Mouse (Mus musculus) MEL (cell line): ENCODE results near the gene E130309D02Rik. TPM values are rescaled to one million over a fixed set of nuclear protein-coding genes. Genes with fewer than 3 reads are reported as not detected.

Experiments used
- DNase-seq: peaks from one replicate; pipeline ENCODE4 v3.0.0; 2011; ENCODE audit warnings: low read depth, low spot score
- H3K27ac ChIP-seq: 2 replicates; pipeline ENCODE4 v1.5.1; 2012; ENCODE audit warnings: low read depth, mild to moderate bottlenecking, control low read depth, low read length, moderate library complexity; ENCODE audit not compliant: control insufficient read depth
- H3K27me3 ChIP-seq, 2 experiments: fragments of 150-350 bp in 1 of 2; sonication (generic) in 1 of 2; 2 replicates each; pipeline ENCODE4 v1.6.1; 2012; ENCODE audit warnings: low read length in 2 of 2, mild to moderate bottlenecking in 2 of 2, improper control_type of control experiment in 1 of 2, moderate library complexity in 1 of 2; ENCODE audit not compliant: insufficient read depth in 2 of 2, control insufficient read depth in 1 of 2
- H3K36me3 ChIP-seq, 2 experiments: 2 replicates each; pipeline ENCODE4 v1.6.1; 2012 to 2014; ENCODE audit warnings: low read length in 2 of 2, improper control_type of control experiment in 1 of 2, inconsistent platforms in 1 of 2, mild to moderate bottlenecking in 1 of 2; ENCODE audit not compliant: insufficient read depth in 2 of 2, control insufficient read depth in 1 of 2
- H3K4me1 ChIP-seq, 2 experiments: fragments of 150-350 bp in 1 of 2; sonication (generic) in 1 of 2; 2 replicates each; pipeline ENCODE4 v1.6.1; 2012; ENCODE audit warnings: low read length in 2 of 2, improper control_type of control experiment in 1 of 2, mild to moderate bottlenecking in 1 of 2; ENCODE audit not compliant: insufficient read depth in 2 of 2, control insufficient read depth in 1 of 2
- H3K4me3 ChIP-seq, 2 experiments: fragments of 150-350 bp in 1 of 2; sonication (generic) in 1 of 2; 2 replicates each; pipeline ENCODE4 v1.5.1; 2012; ENCODE audit warnings: low read depth in 2 of 2, low read length in 2 of 2, mild to moderate bottlenecking in 2 of 2, moderate library complexity in 2 of 2, control low read depth in 1 of 2, improper control_type of control experiment in 1 of 2; ENCODE audit not compliant: control insufficient read depth in 1 of 2, insufficient read depth in 1 of 2
- H3K79me2 ChIP-seq: 2 replicates; pipeline ENCODE4 v1.6.1; 2012; ENCODE audit warnings: mild to moderate bottlenecking, low read length, moderate library complexity; ENCODE audit not compliant: control insufficient read depth, poor library complexity, insufficient read depth
- H3K9ac ChIP-seq: 2 replicates; pipeline ENCODE4 v1.6.1; 2012; ENCODE audit warnings: low read depth, mild to moderate bottlenecking, control low read depth, low read length, moderate library complexity; ENCODE audit not compliant: control insufficient read depth, poor library complexity, severe bottlenecking
- H3K9me3 ChIP-seq: fragments of 150-350 bp; sonication (generic); replicated peaks from 2 replicates; pipeline ENCODE4 v1.6.1; 2012; ENCODE audit warnings: mild to moderate bottlenecking, low read length, improper control_type of control experiment, moderate library complexity; ENCODE audit not compliant: insufficient read depth
- CHD1 ChIP-seq: IDR thresholded peaks from 2 replicates; pipeline ENCODE4 v1.6.1; 2012; ENCODE audit warnings: low read depth, mild to moderate bottlenecking, inconsistent platforms, low read length, improper control_type of control experiment
- CTCF ChIP-seq, 3 experiments: IDR thresholded peaks in 2 of 3; conservative IDR thresholded peaks in 1 of 3; 2 replicates each; pipeline ENCODE4 v1.5.1; 2011 to 2012; ENCODE audit warnings: low read length in 3 of 3, low read depth in 2 of 3, mild to moderate bottlenecking in 2 of 3, improper control_type of control experiment in 1 of 3, inconsistent platforms in 1 of 3, mixed read lengths in 1 of 3, moderate library complexity in 1 of 3; ENCODE audit not compliant: control insufficient read depth in 1 of 3, insufficient read depth in 1 of 3, poor library complexity in 1 of 3, severe bottlenecking in 1 of 3
- E2F4 ChIP-seq: IDR thresholded peaks from 2 replicates; pipeline ENCODE4 v1.6.1; 2011; ENCODE audit warnings: low read depth, low read length, improper control_type of control experiment, borderline replicate concordance
- ELF1 ChIP-seq: IDR thresholded peaks from 2 replicates; pipeline ENCODE4 v1.6.1; 2014; ENCODE audit warnings: low read depth, mild to moderate bottlenecking, inconsistent platforms, low read length, improper control_type of control experiment, moderate library complexity
- GABPA ChIP-seq: IDR thresholded peaks from 2 replicates; pipeline ENCODE4 v1.6.1; 2012; ENCODE audit warnings: low read depth, mild to moderate bottlenecking, inconsistent platforms, low read length, improper control_type of control experiment, moderate library complexity
- GATA1 ChIP-seq: IDR thresholded peaks from 2 replicates; pipeline ENCODE4 v1.6.1; 2011; ENCODE audit warnings: low read depth, low read length, improper control_type of control experiment
- HCFC1 ChIP-seq: IDR thresholded peaks from 2 replicates; pipeline ENCODE4 v1.6.1; 2012; ENCODE audit warnings: low read depth, mild to moderate bottlenecking, inconsistent platforms, low read length, improper control_type of control experiment, moderate library complexity
- JUND ChIP-seq: IDR thresholded peaks from 2 replicates; pipeline ENCODE4 v1.6.1; 2011; ENCODE audit warnings: low read depth, mild to moderate bottlenecking, improper control_type of control experiment, low read length
- KAT2A ChIP-seq: conservative IDR thresholded peaks from 2 replicates; pipeline ENCODE4 v1.6.1; 2012; ENCODE audit warnings: low read depth, low read length, improper control_type of control experiment, inconsistent platforms
- MAFK ChIP-seq: IDR thresholded peaks from 2 replicates; pipeline ENCODE4 v1.6.1; 2011; ENCODE audit warnings: low read depth, mild to moderate bottlenecking, low read length, improper control_type of control experiment, borderline replicate concordance
- MAZ ChIP-seq: IDR thresholded peaks from 2 replicates; pipeline ENCODE4 v1.6.1; 2012; ENCODE audit warnings: low read depth, mild to moderate bottlenecking, inconsistent platforms, low read length, improper control_type of control experiment
- MEF2A ChIP-seq: IDR thresholded peaks from 2 replicates; pipeline ENCODE4 v1.6.1; 2014; ENCODE audit warnings: low read depth, mild to moderate bottlenecking, inconsistent platforms, low read length, improper control_type of control experiment; ENCODE audit not compliant: poor library complexity, insufficient replicate concordance, severe bottlenecking; ENCODE audit errors: extremely low read depth
- MYC ChIP-seq: IDR thresholded peaks from 2 replicates; pipeline ENCODE4 v1.6.1; 2011; ENCODE audit warnings: low read depth, mild to moderate bottlenecking, low read length, improper control_type of control experiment, moderate library complexity
- NRF1 ChIP-seq: IDR thresholded peaks from 2 replicates; pipeline ENCODE4 v1.6.1; 2014; ENCODE audit warnings: low read depth, mild to moderate bottlenecking, inconsistent platforms, low read length, improper control_type of control experiment, moderate library complexity; ENCODE audit not compliant: poor library complexity, insufficient read depth, severe bottlenecking
- SMC3 ChIP-seq: IDR thresholded peaks from 2 replicates; pipeline ENCODE4 v1.6.1; 2011; ENCODE audit warnings: low read depth, low read length, improper control_type of control experiment
- TBP ChIP-seq: IDR thresholded peaks from 2 replicates; pipeline ENCODE4 v1.8.0; 2011; ENCODE audit warnings: low read depth, low read length, improper control_type of control experiment
- UBTF ChIP-seq: IDR thresholded peaks from 2 replicates; pipeline ENCODE4 v1.6.1; 2012; ENCODE audit warnings: low read depth, mild to moderate bottlenecking, inconsistent platforms, low read length, improper control_type of control experiment, moderate library complexity, borderline replicate concordance; ENCODE audit not compliant: insufficient read depth
- USF1 ChIP-seq: IDR thresholded peaks from 2 replicates; pipeline ENCODE4 v1.6.1; 2014; ENCODE audit warnings: low read depth, mild to moderate bottlenecking, inconsistent platforms, low read length, improper control_type of control experiment, moderate library complexity
- USF2 ChIP-seq, 2 experiments: IDR thresholded peaks; 2 replicates each; pipeline ENCODE4 v1.6.1; 2011 to 2012; ENCODE audit warnings: improper control_type of control experiment in 2 of 2, low read length in 2 of 2, borderline replicate concordance in 1 of 2, inconsistent platforms in 1 of 2, low read depth in 1 of 2, mild to moderate bottlenecking in 1 of 2; ENCODE audit not compliant: insufficient read depth in 1 of 2
- ZMIZ1 ChIP-seq: IDR thresholded peaks from 2 replicates; pipeline ENCODE4 v1.6.1; 2012; ENCODE audit warnings: low read depth, mild to moderate bottlenecking, inconsistent platforms, low read length, improper control_type of control experiment, moderate library complexity
- ZNF384 ChIP-seq: IDR thresholded peaks from 2 replicates; pipeline ENCODE4 v1.6.1; 2012; ENCODE audit warnings: low read depth, mild to moderate bottlenecking, inconsistent platforms, low read length, improper control_type of control experiment
- polyA plus RNA-seq, 2 experiments: library from polyadenylated mRNA; stranded (reverse) in 1 of 2; unstranded in 1 of 2; fragments of >175 nt in 1 of 2; fragments of >200 nt in 1 of 2; gene quantifications; 2 replicates each; pipeline versions ENCODE4 v1.2.1 to v1.2.4; 2012; ENCODE audit warnings: low replicate concordance in 2 of 2, low read depth in 1 of 2; ENCODE audit not compliant: insufficient read length in 2 of 2, insufficient read depth in 1 of 2, missing spikeins in 1 of 2
- total RNA-seq: library from RNA; depleted of rRNA; stranded (reverse); fragments of 300-350 nt; gene quantifications from 2 replicates; pipeline ENCODE4 v1.2.3, GENCODE M21; 2012; rRNA removed

E130309D02Rik gene
- total and polyA plus RNA-seq, 3 experiments, result 59.3 to 92.4 TPM; not detected in 1

DNA sequence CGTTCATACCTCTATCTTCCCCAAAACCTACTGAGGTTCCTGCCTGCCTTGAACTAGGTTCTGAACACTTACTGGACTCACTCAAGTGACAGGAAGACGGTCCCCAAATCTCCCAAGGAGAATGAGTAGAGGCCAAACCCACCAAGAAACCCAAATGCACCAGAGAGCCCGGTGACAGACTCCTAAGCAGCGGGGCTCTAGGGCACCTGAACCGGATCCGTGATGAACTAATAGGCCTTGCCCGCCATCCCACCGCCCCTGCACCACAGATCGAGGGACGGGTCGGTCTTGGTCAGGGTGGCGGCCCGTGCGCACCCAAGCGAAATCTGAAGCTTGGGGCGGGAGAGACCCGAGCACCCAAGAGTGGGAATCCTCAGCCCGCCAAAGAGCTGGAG is 62.4 kb downstream of the E130309D02Rik start:
- TF ChIP-seq SMC3 (no peak), CHD1 (no peak), GATA1 (no peak), ZNF384 (no peak), ELF1 (no peak), NRF1 (no peak), UBTF (no peak)
- H3K36me3 ChIP-seq, result no peaks in the 10 kb centered on the region; a peak in 2 of 4 replicates

DNA sequence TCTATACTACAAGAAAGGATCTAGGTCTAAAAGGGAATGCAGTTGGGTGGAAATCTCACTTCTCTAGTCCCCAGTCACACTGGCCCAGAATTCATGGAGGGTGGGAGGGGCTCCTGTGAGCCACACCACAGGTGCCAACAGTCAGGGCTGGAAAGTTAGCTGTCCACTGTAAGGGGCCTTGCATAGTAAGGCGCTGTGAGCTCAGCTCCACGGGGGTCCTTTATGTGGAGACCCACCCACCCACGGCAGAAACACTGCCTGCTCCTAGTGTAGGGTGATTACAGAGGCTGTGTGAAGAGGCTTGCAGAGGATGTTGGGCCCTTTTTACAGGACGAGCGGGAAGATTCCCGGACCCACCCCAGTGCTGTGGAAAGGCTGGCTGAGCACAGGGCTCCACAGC is 63.1 kb downstream of the E130309D02Rik start:
- Histone ChIP-seq H3K9ac (no peak overlapping the region), H3K4me3 (no peak overlapping the region), H3K27ac (no peak overlapping the region), H3K4me1 (no peaks in the 10 kb centered on the region), H3K79me2 (no peaks in the 10 kb centered on the region), H3K27me3 (no peaks in the 10 kb centered on the region), H3K36me3 (no peaks in the 10 kb centered on the region; a peak in 2 of 4 replicates), H3K9me3 (no peaks in the 10 kb centered on the region)
- TF ChIP-seq ELF1 (no peak), USF1 (no peak), TBP (no peak), CHD1 (no peak), HCFC1 (no peak), MYC (no peak), SMC3 (no peak), ZNF384 (no peak), E2F4 (no peak), UBTF (no peak), KAT2A (no peak), MAFK (no peak), MEF2A (no peak), JUND (no peak), USF2 (IDR thresholded peaks at IDR 0.05; ENCODE audit: borderline replicate concordance in 1 of 2, insufficient read depth in 1 of 2, low read depth in 1 of 2, low read length in 2 of 2) (no peak), MAZ (no peak), CTCF (IDR thresholded peaks at IDR 0.05 in 2 of 3, conservative IDR thresholded peaks at IDR 0.05 in 1 of 3; ENCODE audit: control insufficient read depth in 1 of 3, insufficient read depth in 1 of 3, low read depth in 2 of 3, low read length in 3 of 3, poor library complexity in 1 of 3, severe bottlenecking in 1 of 3) (no peak), ZMIZ1 (no peak), GABPA (no peak)
- DNase-seq, result no peak

More for the DNA sequence above, 62.4 kb downstream of the E130309D02Rik start:
- no peak overlapping the region for H3K27ac ChIP-seq
- no peak for DNase-seq
- no peaks in the 10 kb centered on the region for H3K79me2 ChIP-seq
- H3K4me1 ChIP-seq, result no peaks in the 10 kb centered on the region
- H3K9ac ChIP-seq, result no peak overlapping the region
- no peak overlapping the region for H3K4me3 ChIP-seq
- H3K27me3 ChIP-seq, result no peaks in the 10 kb centered on the region
- H3K9me3 ChIP-seq, result no peaks in the 10 kb centered on the region

Other genes starting within 250 kb of the E130309D02Rik start
- gene Rnf216, start 202.4 kb downstream of the E130309D02Rik start, total RNA-seq, result 16.4 and 17.1 TPM in 2 replicates
- 100 to 1,000 TPM in 1 of 2 experiments, 10 to 100 TPM in 1; 30.8 to 123 TPM for gene Rnf216, start 202.4 kb downstream of the E130309D02Rik start, polyA plus RNA-seq
- gene Olfr718-ps1, start 167.8 kb downstream of the E130309D02Rik start, total RNA-seq, result 0.07 TPM in 1 of 2 replicates, not detected in the other
- under 1 TPM in 1 of 2 experiments, not detected in 1; 0.01 TPM for gene Olfr718-ps1, start 167.8 kb downstream of the E130309D02Rik start, polyA plus RNA-seq
- 5.4 and 7.5 TPM in 2 replicates for gene Rbak, start 134.6 kb downstream of the E130309D02Rik start, total RNA-seq
- gene Rbak, start 134.6 kb downstream of the E130309D02Rik start, polyA plus RNA-seq, result 1 to 10 TPM in 1 of 2 experiments, not detected in 1; 7.4 TPM
- not detected in 2 replicates for gene Spdye4b, start 134.3 kb downstream of the E130309D02Rik start, total RNA-seq
- not detected for gene Spdye4b, start 134.3 kb downstream of the E130309D02Rik start, polyA plus RNA-seq
- gene Spdye4a, start 88.5 kb downstream of the E130309D02Rik start, total RNA-seq, result not detected in 2 replicates
- gene Spdye4a, start 88.5 kb downstream of the E130309D02Rik start, polyA plus RNA-seq, result not detected
- gene Zfp12, start 80.2 kb downstream of the E130309D02Rik start, total RNA-seq, result 15.5 and 17.3 TPM in 2 replicates
- gene Zfp12, start 80.2 kb downstream of the E130309D02Rik start, polyA plus RNA-seq, result 10 to 100 TPM; 15.2 to 56.3 TPM
- gene Zfp316, start 45.3 kb downstream of the E130309D02Rik start, total RNA-seq, result 3.1 and 4.8 TPM in 2 replicates
- 1 to 10 TPM in 1 of 2 experiments, not detected in 1; 4.3 TPM for gene Zfp316, start 45.3 kb downstream of the E130309D02Rik start, polyA plus RNA-seq
- 0.08 TPM in 1 of 2 replicates, not detected in the other for gene Zfp853, start 21.7 kb downstream of the E130309D02Rik start, total RNA-seq
- gene Zfp853, start 21.7 kb downstream of the E130309D02Rik start, polyA plus RNA-seq, result under 1 TPM in 1 of 2 experiments, not detected in 1; 0.14 TPM
- gene Zdhhc4, start 13.9 kb upstream of the E130309D02Rik start, total RNA-seq, result 16.2 and 17.6 TPM in 2 replicates
- gene Zdhhc4, start 13.9 kb upstream of the E130309D02Rik start, polyA plus RNA-seq, result 10 to 100 TPM in 1 of 2 experiments, not detected in 1; 62.1 TPM
- gene Grid2ip, start 42.0 kb upstream of the E130309D02Rik start, total RNA-seq, result 0.03 TPM in 1 of 2 replicates, not detected in the other
- not detected for gene Grid2ip, start 42.0 kb upstream of the E130309D02Rik start, polyA plus RNA-seq
- gene Kdelr2, start 88.5 kb upstream of the E130309D02Rik start, total RNA-seq, result 62.5 and 80.5 TPM in 2 replicates
- gene Kdelr2, start 88.5 kb upstream of the E130309D02Rik start, polyA plus RNA-seq, result 10 to 100 TPM in 1 of 2 experiments, not detected in 1; 94.4 TPM
- 9.0 and 10.4 TPM in 2 replicates for gene Daglb, start 149.2 kb upstream of the E130309D02Rik start, total RNA-seq
- gene Daglb, start 149.2 kb upstream of the E130309D02Rik start, polyA plus RNA-seq, result 1 to 10 TPM in 1 of 2 experiments, not detected in 1; 8.9 TPM
- 134 and 148 TPM in 2 replicates for gene Rac1, start 212.7 kb upstream of the E130309D02Rik start, total RNA-seq
- 100 to 1,000 TPM; 105 to 251 TPM for gene Rac1, start 212.7 kb upstream of the E130309D02Rik start, polyA plus RNA-seq